Mouse (Mus musculus) left cerebral cortex, postnatal 10 days (tissue): ENCODE measurements at regions not wholly inside any gene's neighbourhood (a gene's known extent, or its start where the extent isn't known, plus 50 kb on each side); places are given as distances from the start of the nearest gene placed in this dataset.
A peak's percentile ranks its signal among the peaks of the same experiment; 100 is the strongest.
"Not testable (repeated sequence)": the region's sequence is repeated elsewhere in the genome, so short reads cannot be mapped to it uniquely, and the experiment has no call there.

ENCODE experiments used
- DNase-seq, 2 experiments: peaks; one replicate each; pipeline ENCODE4 v3.0.0; 2021 to 2022; ENCODE audit warnings: low spot score in 2 of 2, mixed read lengths in 1 of 2; ENCODE audit errors: extremely low spot score in 1 of 2
- intact Hi-C: fragments of 180-260 bp; cut with DNase I; formaldehyde crosslinking; loops from one replicate; pipeline ENCODE4 v1.15.1; 2025

DNA sequence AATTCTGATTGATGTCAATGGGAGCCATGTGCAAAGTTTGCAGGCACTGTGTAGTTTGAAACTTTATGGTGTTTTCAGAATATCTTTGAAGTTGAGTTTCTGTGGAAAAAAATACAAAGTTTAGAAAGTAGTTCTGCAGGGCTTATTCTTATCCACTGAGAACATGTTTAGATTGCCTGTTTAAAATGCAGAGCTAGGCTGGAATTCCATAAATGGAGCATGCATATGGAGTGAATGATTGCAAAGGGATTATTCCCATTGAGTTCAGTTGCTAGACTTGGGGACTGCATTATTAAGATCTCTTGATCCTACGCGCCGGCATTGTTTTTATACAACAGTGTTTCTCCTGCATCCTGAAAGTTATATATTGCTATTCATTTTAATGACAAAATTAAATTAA, 397.8 kb upstream of the Gm21833 start:
- peak in 1 of 2 experiments; percentile 13 for DNase-seq
- intact Hi-C loops = no loop called here

DNA sequence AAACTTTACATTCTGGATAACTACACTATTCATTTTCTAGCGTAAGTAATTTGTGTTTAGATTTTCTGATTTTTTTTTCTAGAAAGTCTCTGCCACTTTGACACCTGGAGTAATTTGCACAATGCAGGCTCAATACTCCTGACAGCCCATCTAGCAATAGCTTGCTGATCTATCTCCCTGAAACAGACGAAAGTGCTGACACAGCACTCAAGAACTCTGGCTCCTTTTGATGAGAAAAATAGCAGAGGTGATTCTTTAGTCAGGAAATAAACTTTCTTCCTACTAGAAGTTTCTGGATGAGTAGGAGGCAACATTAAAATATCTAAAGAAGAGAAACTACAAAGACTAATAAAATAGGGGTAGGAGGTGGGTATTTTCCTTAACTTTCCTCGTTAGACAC, 397.1 kb upstream of the Gm21833 start:
- intact Hi-C loops = no loop called here
- no peak for DNase-seq

DNA sequence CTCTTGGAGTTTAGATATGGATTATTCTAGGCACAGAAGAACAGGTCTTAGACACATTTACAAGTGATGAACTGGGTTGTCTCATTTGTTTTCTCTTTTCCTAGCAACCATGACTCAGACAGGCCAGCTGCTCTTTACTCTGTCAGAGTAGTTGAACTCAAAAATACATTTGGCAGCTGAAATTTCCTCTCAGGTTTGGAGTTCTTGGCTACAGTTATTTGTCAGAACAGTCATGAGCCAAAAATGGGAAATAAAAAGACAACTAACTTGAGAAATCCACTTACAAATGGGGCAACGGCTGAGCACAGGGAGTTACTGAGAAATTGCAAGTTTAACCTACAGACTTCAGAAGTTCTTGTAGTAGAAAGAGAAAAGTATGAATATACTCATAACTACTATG, 396.4 kb upstream of the Gm21833 start:
- DNase-seq = peak in 1 of 2 experiments; percentile 18
- intact Hi-C loops = no loop called here

DNA sequence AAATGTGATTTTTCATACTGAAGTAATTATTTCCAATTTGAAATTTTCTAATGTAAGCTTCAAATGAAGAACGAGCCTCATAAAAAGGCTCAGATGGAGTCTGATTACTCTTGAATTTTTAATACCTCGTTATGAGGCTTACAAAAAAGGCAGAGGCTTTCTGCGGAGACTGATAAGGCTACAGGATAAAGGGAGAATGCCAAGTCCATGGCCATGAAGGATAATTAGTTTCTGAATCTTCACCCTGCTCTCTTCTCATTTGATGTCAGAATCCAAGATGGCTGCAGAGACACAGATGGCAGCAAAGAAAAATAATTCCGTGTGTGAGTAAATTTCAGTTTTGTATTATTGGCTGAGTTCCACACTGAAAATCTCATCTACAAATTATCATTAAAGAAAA, 367.3 kb upstream of the Gm21833 start:
- intact Hi-C loops = no loop called here

DNA sequence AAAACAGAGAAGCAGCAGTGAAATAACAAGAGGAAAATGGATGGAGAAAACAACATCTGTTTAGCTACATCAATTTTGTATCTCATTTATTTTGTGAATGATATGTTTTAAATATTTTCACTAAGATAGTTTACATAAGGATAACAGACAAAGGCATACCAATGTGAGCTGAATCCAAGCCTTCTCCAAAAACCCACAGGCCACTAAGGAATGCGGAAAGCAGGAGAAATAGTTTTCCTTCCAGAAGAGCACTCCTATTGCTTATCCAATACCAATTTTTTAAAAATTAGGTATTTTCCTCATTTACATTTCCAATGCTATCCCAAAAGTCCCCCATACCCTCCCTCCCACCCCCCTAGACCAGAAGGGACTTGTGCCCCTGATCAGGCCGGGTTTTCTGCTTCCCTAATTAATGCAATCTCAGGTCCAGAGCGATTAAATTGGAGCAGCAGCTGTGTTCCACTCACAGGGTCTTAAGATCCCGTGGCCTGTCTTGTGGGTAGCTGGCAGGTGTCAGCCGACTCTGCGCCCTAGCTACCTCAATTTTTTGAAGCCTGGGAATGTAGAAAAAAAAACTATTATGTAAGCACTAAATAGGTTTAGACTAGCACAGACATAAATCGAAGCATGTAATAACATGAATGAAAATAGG, 357.3 kb upstream of the Gm21833 start:
- intact Hi-C loops = no loop called here
- DNase-seq = no peak

More for the DNA sequence above, 367.3 kb upstream of the Gm21833 start:
- DNase-seq = no peak

DNA sequence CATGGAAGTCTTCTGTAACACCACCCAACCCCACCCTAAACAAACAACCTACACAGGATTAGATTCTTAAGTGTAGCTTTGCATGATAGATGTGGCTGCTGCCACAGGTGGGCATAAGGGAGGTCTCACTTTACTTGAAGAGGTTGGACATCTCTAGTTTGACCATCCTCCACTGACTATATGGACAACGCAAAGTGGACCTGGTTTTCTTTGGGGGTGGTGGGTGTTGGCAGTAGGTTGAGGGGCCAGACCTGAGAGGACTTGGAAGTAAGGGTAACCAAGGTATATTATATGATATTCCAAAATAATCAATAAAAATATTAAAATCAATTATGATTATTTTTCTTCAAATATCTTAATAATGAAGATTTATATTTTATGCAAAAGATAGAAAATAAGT, 307.8 kb upstream of the Gm21833 start:
- DNase-seq = no peak
- intact Hi-C loops = loop anchor here (5.0 kb wide), 1 partner anchor 1318 kb away; the partner anchor contains the start of gene Ncam2

DNA sequence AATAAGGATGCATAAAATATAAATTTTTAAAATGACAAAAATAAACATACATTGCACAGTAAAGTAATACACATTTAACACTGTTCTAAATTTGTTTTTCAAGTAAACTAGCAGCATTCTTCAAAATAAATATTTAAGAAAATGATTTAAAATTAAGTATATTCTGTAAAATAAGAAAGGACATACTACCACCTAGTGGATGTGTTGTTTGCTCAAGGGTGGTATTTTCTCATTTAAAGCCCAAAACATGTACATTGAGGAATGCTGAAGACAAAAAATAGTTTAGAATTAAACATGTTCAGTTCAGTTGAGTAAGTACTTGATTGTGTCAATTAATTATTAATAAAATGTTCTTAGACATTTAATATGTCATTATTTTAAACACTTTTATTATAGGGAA, 306.6 kb upstream of the Gm21833 start:
- DNase-seq = no peak
- intact Hi-C loops = loop anchor here (5.0 kb wide), 1 partner anchor 1319 kb away; the partner anchor contains the start of gene Ncam2

DNA sequence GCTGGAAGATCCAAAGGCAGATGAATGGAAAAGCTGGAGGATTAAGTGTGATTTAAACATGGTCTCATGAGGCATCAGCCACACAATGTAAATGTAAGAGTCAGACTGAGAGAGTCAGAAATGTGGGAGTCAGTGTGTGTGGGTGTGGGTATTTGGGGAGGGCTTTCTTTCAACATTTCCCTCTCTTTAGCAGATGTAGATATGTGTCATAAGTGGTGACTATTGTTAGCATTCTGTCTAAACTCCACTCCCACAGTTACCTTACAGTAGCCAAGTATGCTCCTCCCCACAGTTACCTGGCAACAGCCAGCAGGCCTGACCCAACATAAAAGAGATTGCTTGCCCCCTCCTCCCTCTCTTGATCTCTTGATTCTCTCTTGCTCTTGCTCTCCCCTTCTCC, 263.8 kb upstream of the Gm21833 start:
- DNase-seq = no peak
- intact Hi-C loops = no loop called here

DNA sequence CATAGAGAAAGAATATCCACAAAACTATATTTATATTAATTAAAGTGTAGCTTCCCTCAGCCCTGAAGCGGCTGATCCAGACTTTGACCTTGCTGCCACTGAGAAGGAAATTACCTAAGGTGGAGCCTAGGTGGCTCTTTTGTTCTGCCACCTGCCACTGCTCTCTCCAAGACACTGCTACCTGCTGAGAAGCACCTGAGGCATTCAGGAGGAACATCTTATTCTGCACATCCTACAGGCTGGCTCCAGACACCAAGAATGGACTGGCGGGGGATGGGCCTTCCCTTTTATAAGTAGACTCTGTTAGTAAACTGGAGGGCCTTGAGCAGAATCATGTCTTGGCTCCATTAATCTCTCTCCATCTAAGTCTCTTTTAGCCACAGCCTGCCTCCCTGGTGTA, 231.7 kb upstream of the Gm21833 start:
- DNase-seq, intact Hi-C loops: not testable (repeated sequence)

DNA sequence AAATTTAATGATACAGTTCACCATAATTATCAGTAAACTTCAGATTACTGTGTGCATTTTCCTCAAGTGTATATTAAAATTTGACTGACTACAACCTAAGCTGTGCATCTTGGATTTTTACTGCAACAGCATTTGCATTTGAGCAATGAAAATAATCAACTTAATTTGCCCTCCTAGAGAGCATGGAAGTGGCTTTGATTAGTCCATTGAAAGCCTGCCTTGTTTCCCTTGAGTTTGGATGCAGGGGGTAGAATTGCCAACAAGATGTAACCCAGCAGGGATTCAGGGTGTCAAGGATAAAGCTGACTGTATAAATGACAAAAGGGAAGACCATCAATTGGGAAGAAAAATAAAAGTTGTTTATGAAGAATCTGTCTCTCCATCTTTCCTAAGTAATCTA, 226.1 kb upstream of the Gm21833 start:
- intact Hi-C loops = no loop called here
- no peak for DNase-seq
